Mouse (Mus musculus) common myeloid progenitor, adult 5-6 weeks (primary cell): ENCODE measurements around the gene Tenm4. TPM values are rescaled to one million over a fixed set of nuclear protein-coding genes. Genes with fewer than 3 reads are reported as not detected.

Experiments used
- ATAC-seq: replicated peaks from 2 replicates; pipeline ENCODE4 v1.8.0; 2016; ENCODE audit warnings: low read depth, mild to moderate bottlenecking, moderate TSS enrichment, inconsistent platforms; ENCODE audit not compliant: poor library complexity, severe bottlenecking
- total RNA-seq: library from RNA; stranded (forward); fragments of 200-1000, 187-1606 nt; gene quantifications from 2 replicates; pipeline ENCODE4 v1.2.3, GENCODE M21; 2017

Tenm4 gene
- total RNA-seq, 1 experiment from 2014 or later, result not detected

DNA sequence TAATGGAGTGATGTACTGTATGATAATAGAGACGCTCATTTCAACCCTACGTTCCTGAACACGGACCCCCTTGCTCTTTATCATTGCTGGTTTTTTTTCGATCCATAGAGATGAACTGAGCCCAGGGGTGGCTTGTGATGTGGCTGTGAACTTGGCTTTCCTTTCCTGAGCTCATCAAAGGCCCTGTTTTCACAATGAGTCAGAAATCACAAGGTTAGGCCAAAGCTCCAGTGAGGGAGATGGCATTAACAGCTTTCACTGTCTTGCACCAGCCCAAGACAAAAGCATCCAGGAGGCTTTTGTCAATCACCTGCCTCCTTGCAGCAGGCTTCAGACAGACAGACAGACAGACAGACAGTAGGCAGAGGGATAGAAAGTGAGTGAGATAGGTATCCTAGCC lies 219.8 kb downstream of the Tenm4 start:
- ATAC-seq, result no peak

GRCm38 (mm10) chr7:96391797-96392472 lies 220.9 kb downstream of the Tenm4 start:
- no peak for ATAC-seq

- ATAC-seq, result no peak
Measured at GRCm38 (mm10) chr7:96392600-96392999, 221.6 kb downstream of the Tenm4 start.

DNA sequence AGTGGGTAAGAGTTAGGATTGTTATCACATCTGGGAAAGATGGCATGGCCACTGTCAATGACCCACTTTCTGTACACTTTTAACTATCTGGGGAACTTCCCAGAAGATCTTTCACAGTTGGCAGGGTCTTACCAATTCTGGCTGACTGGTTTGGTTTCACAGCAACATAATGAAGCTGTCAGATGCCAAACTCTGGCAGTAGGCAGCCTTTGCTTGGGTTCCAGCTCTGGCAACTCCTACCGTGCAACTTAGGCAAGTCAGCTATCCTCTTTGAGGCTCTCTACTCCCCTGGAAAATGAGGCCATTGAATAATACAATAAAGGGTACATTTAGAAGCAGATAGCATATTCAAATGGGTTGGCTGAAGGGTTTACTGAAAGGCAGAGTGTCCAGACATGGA lies 226.9 kb downstream of the Tenm4 start:
- no peak for ATAC-seq

GRCm38 (mm10) chr7:96400411-96400810 lies 229.4 kb downstream of the Tenm4 start:
- no peak for ATAC-seq

DNA sequence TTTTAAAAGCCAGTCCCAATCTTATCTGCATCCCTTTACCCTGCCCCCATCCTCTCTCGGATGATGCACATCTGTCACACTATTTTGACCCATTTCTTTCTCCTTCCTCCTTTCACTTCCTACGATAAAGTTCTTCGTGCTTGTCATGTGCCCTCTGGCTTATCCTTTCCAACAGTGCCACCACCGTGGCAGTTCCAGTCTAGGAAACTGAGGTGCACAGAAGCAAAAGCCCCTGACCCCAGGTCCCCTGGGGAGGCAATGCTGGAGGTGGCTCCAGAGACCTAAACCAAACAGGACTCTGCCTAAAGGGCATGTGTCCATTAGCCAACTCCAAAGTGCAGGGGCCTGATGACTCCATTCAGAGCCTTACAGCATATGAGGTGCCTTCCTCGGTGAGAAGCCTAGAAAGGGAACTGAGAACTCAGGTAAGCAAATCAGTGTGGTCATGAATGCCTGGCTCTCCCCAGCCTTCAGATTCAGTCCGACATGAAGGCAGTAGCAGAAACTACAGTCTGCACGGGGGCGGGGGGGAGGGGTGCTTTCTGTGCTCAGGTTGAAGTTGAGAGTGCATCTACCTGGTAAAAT lies 235.7 kb downstream of the Tenm4 start:
- ATAC-seq, result no peak

DNA sequence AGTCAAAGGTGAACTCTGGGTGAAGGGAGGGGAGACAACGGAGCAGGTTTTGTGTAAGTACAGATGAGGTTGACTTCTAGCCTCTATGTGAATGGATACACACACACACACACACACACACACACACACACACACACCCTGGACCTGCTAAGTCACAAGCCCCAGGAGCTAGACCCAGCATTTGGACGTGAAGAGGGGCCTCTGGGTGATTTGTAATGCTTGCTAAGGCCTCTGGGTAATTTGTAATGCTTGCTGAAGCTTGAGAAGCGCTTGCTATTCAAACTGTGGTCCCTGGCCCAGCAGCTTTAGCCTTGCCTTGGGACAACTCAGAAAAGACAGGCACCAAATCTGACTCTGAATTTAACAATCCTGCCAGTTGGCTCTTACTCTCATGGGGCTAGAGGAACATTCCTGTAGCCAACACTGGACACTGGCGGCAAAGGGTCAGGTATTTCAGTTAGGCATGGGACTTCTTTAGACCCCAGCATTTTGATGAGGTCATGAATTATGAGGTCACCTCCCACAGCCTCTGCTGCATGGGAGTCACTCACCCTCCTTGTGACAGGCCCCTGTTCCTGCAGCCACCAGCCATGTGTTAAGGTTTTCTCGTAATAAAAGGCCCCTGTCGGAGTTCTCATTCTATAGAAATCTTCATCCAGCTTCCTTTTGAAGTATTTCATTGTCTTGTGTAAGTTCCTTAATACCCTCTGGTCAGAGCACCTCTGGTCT lies 237.3 kb downstream of the Tenm4 start:
- no peak for ATAC-seq

- no peak for ATAC-seq
Measured at GRCm38 (mm10) chr7:96409323-96409880, 238.4 kb downstream of the Tenm4 start.

DNA sequence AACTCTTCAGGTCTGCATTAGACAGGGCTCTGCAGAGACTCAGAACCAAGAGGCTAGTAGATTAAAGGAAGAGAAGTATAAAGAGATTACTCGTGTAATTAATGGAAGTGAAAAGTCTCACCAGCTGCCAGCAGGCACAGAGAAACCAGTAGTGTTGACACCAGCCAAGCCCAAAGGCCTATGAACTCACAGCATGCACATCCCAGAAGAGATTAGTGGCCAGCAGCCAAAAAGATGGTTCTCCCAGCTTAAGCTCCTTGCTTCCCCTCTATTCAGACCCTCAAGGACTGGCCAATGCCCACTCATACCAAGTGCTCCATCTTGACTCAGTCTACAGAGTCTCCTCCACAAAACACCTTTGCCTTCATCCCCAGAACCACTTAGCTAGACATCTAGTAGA lies 242.8 kb downstream of the Tenm4 start:
- no peak for ATAC-seq

DNA sequence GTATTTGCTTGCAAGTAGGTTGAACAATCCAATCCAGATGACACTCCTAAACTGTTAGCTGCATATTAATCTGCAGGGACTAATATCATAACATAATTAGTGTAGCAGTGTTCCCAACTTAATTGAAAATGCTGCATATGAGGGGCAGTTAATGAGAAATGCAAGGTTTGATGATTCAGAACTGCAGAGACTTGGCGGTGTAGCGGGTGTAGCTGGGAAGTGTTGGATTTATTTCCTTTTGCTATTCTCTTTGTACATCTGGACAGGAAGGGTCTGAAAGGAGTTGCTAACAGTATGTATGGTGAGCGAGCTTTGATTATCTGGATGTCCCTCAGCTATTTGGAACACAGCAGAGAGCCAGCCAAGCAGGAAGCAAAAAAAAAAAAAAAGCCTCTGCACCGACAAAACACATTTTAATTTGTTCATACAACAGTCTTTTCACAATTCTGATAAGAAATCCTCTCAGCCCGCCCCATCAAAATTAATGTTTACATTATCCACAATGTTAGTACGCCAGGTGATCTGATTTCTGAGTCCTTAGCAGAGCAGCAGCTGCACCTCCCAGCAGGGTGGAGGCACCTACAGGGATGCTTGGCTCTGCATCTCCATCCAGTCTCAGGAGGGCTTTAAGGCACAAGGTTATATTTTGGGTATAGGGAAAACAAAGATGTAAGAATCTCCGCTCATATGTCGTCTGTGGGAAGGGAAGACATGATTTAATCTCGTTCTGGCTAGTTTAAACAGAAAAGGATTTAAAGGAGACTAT lies 243.4 kb downstream of the Tenm4 start:
- ATAC-seq, result no peak

GRCm38 (mm10) chr7:96417251-96418004 lies 246.4 kb downstream of the Tenm4 start:
- ATAC-seq, result no peak

GRCm38 (mm10) chr7:96418146-96418545 lies 247.1 kb downstream of the Tenm4 start:
- no peak for ATAC-seq

DNA sequence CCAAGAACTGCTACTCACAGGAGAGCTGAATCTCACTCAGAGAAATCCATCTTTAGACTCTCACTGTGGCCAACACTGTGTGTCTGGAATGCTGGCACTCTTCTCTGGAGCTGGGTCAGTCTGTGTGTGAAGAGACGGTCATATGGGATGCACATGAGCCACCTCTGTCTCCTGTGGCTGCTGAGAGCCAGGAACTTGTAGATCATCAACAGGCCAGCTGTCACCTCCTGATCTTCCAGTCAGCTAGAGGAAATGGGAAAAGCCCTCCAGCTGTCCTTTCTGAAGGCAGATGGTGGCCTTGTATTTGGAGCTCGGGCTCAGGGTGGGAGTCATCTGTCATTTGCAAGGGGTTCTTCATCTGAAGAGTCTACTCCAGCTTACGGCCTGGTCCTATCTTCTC lies 249.0 kb downstream of the Tenm4 start:
- no peak for ATAC-seq

GRCm38 (mm10) chr7:96420926-96421605 lies 250.0 kb downstream of the Tenm4 start:
- no peak for ATAC-seq

GRCm38 (mm10) chr7:96426954-96427353 lies 255.9 kb downstream of the Tenm4 start:
- no peak for ATAC-seq

GRCm38 (mm10) chr7:96433307-96433706 lies 262.3 kb downstream of the Tenm4 start:
- no peak for ATAC-seq

- ATAC-seq, result no peak
Measured at GRCm38 (mm10) chr7:96438392-96438791, 267.3 kb downstream of the Tenm4 start.

DNA sequence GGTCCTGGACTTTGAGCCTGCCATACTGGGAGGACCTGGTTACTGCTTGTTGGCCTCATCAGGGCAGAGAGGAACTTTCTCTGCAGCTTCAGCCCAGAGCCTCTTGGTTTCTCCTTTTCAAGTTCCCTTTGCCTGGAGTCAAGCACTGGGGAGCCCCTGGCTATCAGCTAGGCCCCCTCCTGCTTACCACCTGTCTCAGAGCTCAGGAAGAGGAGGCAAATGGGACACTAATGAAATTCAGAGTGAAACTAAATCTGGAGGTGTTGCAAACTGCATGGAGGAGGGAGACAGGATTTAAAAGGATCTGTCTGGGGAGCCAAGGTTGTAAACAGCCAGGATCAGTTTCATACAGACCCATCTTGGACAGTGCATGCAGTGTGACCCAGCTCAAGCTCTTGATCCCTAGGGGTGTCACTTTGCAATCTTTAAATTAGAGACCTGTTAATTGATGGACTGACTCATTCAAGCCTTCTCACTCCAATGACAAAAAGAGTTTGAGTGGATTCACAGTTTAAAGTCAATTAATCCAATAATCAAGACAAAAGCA lies 269.2 kb downstream of the Tenm4 start:
- ATAC-seq, result no peak

DNA sequence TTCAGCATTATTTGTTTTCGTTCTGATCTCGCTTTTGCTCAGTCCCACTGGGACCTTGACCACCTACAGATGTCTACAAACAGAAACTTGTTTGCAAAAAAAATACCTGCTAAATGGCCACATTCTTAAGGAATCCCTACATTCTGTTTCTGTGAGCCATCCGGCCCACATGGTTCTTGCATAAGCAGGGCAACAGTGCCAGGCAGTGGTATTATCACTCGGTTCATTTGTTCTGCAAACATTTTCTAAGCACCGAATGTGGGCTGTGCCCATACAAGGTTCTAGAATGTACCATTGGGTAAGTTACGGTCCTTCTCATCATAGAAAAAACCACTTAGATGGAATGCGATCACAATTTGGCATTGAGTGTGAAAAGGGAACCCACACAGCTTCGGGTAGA lies 274.7 kb downstream of the Tenm4 start:
- no peak for ATAC-seq
